Mouse (Mus musculus) ovary, adult 18-20 months (tissue): Measurements from ENCODE around the gene Selenos.
A peak's percentile ranks its signal among the peaks of the same experiment; 100 is the strongest.

Source experiments
- DNase-seq: peaks from one replicate; pipeline ENCODE4 v3.0.0; 2022; ENCODE audit warnings: low spot score, mixed read lengths

The Selenos gene

GRCm38 (mm10) chr7:66084546-66084945 lies 5.1 kb downstream of the Selenos start:
- DNase-seq: no peak

- DNase-seq: no peak
Measured at GRCm38 (mm10) chr7:66087652-66088051, 8.2 kb downstream of the Selenos start.

GRCm38 (mm10) chr7:66088077-66088476 lies 8.6 kb downstream of the Selenos start:
- DNase-seq: no peak

- DNase-seq: no peak
Measured at GRCm38 (mm10) chr7:66090676-66091190, 11.3 kb downstream of the Selenos start.

DNA sequence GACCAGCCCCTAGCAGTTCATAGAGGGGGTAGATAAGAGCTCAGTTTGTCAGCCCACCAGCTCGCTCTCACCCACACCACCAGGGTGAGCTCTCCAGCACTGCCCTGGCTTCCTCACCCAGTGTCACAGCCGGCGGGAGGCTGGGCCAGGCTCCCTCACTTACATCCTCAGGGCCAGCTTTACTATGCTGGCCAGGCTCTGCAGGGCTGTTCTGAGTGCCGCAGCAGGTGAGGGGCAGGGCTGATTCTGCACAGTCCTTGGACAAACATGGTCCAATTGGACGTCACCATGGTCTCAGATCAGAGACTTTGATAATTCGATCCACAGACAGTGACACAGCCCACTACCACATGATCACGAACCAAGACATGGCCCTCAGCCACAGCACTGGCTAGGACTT lies 12.1 kb downstream of the Selenos start:
- no peak for DNase-seq

DNA sequence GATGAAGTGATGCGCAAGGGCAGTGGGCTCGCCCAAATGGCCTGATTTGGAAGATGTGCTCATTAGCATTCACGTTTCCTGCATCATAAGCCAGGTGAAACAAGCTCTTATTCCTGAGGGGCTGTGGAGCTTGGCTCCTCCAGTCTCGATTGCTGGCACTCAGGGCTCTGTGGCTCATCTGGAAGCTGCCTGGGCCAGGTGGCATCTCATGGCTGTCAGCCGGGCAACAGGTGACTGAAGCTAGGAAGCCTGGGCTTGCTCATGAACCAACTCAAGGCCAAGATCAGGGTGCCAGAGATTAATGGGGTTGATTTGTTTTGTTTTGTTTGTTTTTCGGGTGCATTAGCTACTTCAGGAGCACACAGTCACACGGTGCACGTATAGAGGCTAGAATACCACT lies 13.2 kb downstream of the Selenos start:
- no peak for DNase-seq

- no peak for DNase-seq
Measured at GRCm38 (mm10) chr7:66094141-66094540, 14.7 kb downstream of the Selenos start.

GRCm38 (mm10) chr7:66098803-66099202 lies 19.4 kb downstream of the Selenos start:
- DNase-seq: no peak

- no peak for DNase-seq
Measured at GRCm38 (mm10) chr7:66101866-66102265, 22.4 kb downstream of the Selenos start.

DNA sequence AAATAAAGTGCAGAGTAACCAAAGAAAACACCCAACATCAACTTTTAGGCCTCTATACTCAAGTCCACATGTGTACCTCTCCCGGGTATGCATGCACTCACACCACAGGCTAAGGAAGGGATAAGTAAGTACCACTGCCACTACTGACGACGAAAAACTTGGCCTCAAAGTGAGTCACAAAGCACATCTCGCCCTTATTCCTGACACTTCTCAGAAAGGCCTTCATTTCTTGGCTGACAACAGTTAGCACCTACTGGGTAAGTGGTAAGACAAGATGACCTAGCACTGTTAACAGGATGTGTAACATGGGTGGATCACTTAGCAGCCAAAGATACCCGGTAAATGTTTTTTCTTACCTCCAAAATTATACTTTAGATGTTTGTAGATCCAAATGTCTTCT lies 25.1 kb downstream of the Selenos start:
- no peak for DNase-seq

- no peak for DNase-seq
Measured at GRCm38 (mm10) chr7:66105771-66106170, 26.3 kb downstream of the Selenos start.

DNA sequence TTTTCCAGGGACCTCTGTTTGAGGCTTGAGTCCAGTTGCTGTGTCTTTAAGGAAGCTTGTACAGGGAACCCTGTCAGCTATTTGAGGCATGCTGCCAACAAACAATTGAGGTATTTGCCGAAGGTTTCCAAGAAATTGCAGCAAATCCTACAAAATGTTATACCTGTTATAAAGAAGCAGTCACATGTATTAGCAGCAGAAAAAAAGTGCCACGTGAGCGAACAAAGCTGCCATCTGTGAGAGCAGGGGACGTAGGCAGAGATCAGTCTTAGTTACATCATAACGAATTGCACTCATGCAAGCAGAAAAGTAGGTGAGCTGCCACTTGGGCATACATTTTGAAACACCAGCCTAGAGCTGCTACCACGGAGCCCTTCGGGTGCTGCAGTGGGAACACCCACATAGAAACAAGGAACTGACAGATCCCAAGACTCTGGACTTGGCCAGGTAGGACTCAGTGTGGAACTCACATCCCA lies 27.2 kb downstream of the Selenos start:
- no peak for DNase-seq

GRCm38 (mm10) chr7:66107206-66107605 lies 27.8 kb downstream of the Selenos start:
- no peak for DNase-seq

DNA sequence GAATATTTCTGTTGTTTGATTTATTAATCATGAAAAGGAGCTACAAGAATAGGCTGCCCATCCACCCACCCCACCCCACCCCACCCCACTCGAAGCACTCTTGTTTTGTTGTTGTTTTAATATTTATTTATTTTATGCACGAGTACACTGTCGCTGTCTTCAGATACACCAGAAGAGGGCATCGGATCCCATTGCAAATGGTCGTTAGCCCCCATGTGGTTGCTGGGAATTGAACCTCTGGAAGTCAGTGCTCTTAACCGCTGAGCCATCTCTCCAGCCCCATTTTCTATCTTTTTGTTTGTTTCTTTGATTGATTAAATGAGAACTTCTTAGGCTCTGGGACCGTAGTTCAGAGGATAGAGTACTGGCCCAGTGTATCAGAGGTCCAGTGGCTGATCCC lies 28.5 kb downstream of the Selenos start:
- no peak for DNase-seq

DNA sequence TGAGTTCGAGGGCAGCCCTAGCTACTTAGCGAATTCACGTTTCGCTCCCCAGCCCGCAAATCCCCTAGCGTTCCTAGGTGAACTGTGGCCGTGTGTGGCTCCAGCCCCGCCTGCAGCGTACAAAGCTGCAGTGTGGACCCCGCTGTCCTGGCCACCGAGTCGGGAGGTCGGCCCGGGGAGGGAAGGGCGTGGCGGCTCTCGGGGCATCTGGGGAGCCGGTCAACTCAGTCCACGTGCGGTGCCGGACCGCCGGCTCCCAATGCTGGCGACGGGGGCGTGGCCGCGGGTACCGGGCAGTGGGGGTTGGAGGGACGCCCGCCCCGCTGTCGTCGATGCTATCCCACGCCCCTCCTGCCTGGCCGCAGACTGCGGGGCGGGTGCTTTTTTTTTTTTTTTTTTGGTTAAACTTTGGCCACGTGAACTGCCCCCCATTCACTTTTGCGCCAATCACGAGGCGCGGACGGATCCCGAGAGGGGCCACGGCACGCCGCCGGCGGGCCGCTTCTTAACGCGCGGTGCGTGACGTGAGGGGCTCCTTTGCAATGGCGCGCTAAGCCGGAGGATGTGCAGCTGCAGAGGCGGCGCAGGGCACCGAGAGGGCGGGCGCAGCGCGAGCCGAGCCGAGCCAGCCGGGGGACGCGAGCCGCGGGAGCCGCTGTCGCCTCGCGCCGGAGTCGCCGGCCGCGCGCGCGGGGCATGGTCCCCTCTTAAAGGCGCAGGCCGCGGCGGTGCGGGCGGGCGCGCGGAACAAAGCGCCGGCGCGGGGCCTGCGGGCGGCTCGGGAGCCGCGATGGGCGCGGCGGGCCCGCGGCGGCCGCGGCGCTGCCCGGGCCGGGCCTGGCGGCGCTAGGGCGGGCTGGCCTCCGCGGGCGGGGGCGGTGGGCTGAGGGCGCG lies 29.8 kb downstream of the Selenos start, which contains the start of gene Chsy1:
TSS of gene Chsy1 (plus strand) at position 555 of the 894 bp plus-strand sequence.
- DNase-seq: peak; percentile 84

DNA sequence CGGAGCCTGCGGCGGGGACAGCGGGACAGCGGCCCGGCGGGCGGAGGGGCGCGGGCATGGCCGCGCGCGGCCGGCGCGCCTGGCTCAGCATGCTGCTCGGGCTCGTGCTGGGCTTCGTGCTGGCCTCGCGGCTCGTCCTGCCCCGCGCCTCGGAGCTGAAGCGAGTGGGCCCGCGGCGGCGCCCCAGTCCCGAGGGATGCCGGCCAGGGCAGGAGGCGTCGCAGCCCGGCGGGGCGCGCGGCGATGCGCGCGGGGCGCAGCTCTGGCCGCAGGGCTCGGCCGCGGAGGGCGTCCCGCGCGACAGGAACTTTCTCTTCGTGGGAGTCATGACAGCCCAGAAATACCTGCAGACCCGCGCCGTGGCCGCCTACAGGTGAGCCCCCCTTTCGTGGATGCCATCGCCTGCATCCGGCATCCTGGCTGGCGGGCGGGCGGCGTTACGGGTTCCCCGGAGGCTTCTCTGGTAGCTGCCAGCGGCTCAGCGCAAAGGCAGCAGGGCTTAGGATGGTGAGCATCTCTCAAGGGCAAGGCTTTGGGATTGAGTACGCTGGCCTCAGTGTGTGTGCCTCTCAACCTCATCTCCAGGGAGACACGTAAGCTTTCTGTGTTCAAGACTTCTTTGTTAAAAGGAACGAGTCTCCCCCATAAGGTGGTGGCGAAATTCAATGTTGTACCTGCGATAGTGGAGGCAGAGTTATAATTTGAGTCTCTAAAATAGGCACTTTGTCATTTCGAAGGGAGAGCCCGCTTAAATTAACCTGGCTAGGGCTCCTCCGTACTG lies 30.6 kb downstream of the Selenos start:
- no peak for DNase-seq

DNA sequence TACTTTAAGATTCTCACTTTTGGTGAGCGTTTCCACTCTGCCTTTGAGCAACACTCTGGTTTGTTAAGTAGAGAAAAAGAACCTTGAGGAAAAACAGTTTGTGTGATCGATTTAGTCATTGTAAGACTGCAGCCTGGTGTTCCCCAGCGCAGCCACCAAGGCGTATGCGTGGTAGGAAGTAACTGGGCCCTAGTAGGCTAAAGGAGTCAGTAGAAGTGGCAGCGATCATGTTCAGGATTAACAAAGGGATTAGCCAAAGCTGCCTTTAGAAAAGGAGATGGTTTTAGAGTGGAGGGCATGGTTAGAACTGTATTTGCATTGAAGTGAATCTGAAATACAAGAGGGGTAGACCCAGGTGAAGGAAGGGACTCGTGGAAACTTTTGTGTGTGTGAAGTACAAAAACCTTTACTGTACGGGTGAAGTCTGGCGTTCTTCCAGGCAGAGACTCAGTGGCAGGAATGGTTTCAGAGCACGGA lies 31.2 kb downstream of the Selenos start:
- no peak for DNase-seq

- no peak for DNase-seq
Measured at GRCm38 (mm10) chr7:66111211-66111610, 31.8 kb downstream of the Selenos start.

- no peak for DNase-seq
Measured at GRCm38 (mm10) chr7:66113561-66113960, 34.1 kb downstream of the Selenos start.

GRCm38 (mm10) chr7:66115821-66116343 lies 36.4 kb downstream of the Selenos start:
- DNase-seq: no peak

DNA sequence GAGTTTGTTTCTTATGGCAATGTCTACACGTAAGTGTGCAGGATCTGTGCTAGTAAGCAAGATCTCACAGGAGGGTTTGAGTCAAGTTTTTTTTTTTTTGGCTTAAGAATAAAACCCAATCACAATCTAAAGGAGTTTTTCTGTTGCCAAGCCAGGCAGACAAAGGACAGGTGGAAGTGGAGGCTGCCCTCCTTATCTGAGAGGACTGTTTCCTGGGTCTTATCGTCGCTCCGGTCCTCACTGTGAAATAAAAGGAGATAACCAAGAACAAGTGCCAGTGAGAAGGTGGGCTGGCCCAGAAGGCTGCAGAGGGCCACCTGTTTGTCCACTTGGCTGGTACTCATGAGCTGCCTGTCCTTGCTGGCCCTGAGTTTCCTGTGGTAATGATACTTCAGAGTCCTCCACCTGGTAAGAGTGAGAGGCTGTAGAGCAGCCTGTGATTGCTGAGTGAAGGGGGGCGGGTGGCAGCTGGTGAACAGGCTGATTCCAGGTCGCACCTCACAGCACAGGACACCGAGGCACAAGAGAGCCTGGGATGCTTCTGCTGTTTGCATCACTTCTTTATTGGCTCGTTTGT lies 37.5 kb downstream of the Selenos start:
- no peak for DNase-seq

GRCm38 (mm10) chr7:66118046-66118445 lies 38.6 kb downstream of the Selenos start:
- DNase-seq: no peak
